Mouse (Mus musculus) CH12.LX (cell line): ENCODE data around the gene Psmd1. TPM values are rescaled to one million over a fixed set of nuclear protein-coding genes. Genes with fewer than 3 reads are reported as not detected.

Experiments used
- DNase-seq: peaks from one replicate; pipeline ENCODE4 v3.0.0-alpha.2; 2013; ENCODE audit errors: extremely low read depth
- H3K27ac ChIP-seq: 2 replicates; pipeline ENCODE4 v1.5.1; 2012; ENCODE audit warnings: low read depth, mild to moderate bottlenecking, control low read depth, moderate library complexity; ENCODE audit not compliant: insufficient read depth
- H3K27me3 ChIP-seq: replicated peaks from 2 replicates; pipeline ENCODE3; 2012; ENCODE audit warnings: inconsistent platforms
- H3K36me3 ChIP-seq, 2 experiments: replicated peaks in 1 of 2; 2 replicates each; pipeline versions ENCODE3 to v1.6.1; 2012; ENCODE audit warnings: inconsistent platforms in 1 of 2, low read length in 1 of 2, mild to moderate bottlenecking in 1 of 2, mixed read lengths in 1 of 2, moderate library complexity in 1 of 2; ENCODE audit not compliant: control insufficient read depth in 1 of 2, insufficient read depth in 1 of 2
- H3K4me1 ChIP-seq, 2 experiments: 2 replicates each; pipeline ENCODE4 v1.6.1; 2012; ENCODE audit warnings: inconsistent platforms in 1 of 2, moderate library complexity in 1 of 2; ENCODE audit not compliant: insufficient read depth in 2 of 2, control insufficient read depth in 1 of 2
- H3K4me2 ChIP-seq: 2 replicates; pipeline ENCODE4 v1.6.1; 2012; ENCODE audit warnings: low read depth, mild to moderate bottlenecking, control low read depth; ENCODE audit not compliant: poor library complexity, insufficient read depth, severe bottlenecking
- H3K4me3 ChIP-seq, 3 experiments: fragments of 150-350 bp in 1 of 3; sonication (generic) in 1 of 3; replicated peaks in 1 of 3; 2 replicates each; pipeline versions ENCODE3 to v1.5.1; 2011 to 2012; ENCODE audit warnings: low read depth in 2 of 3, low read length in 2 of 3, mild to moderate bottlenecking in 2 of 3, moderate library complexity in 2 of 3, control low read depth in 1 of 3, improper control_type of control experiment in 1 of 3, inconsistent platforms in 1 of 3, mixed read lengths in 1 of 3; ENCODE audit not compliant: poor library complexity in 1 of 3
- H3K79me2 ChIP-seq: replicated peaks from 2 replicates; pipeline ENCODE4 v1.6.1; 2012; ENCODE audit warnings: mild to moderate bottlenecking, moderate library complexity; ENCODE audit not compliant: control insufficient read depth, poor library complexity, insufficient read depth, severe bottlenecking; ENCODE audit errors: extremely low read depth
- H3K9ac ChIP-seq: 2 replicates; pipeline ENCODE4 v1.6.1; 2012; ENCODE audit warnings: low read depth, mild to moderate bottlenecking, control low read depth, moderate library complexity; ENCODE audit not compliant: insufficient read depth
- H3K9me3 ChIP-seq: replicated peaks from 2 replicates; pipeline ENCODE3; 2012; ENCODE audit warnings: low read length, inconsistent platforms, mixed read lengths
- BHLHE40 ChIP-seq: IDR thresholded peaks from 2 replicates; pipeline ENCODE4 v1.6.1; 2011; ENCODE audit warnings: mild to moderate bottlenecking, low read depth, low read length, improper control_type of control experiment
- KAT2A ChIP-seq: IDR thresholded peaks from 2 replicates; pipeline ENCODE4 v1.6.1; 2012; ENCODE audit warnings: low read length, improper control_type of control experiment, inconsistent platforms; ENCODE audit not compliant: insufficient replicate concordance
- MAFK ChIP-seq: IDR thresholded peaks from 2 replicates; pipeline ENCODE4 v1.6.1; 2011; ENCODE audit warnings: low read length, improper control_type of control experiment; ENCODE audit not compliant: insufficient replicate concordance
- MAX ChIP-seq: IDR thresholded peaks from 2 replicates; pipeline ENCODE4 v1.6.1; 2011; ENCODE audit warnings: low read length, improper control_type of control experiment
- MEF2A ChIP-seq: IDR thresholded peaks from 2 replicates; pipeline ENCODE4 v1.6.1; 2014; ENCODE audit warnings: low read depth, mild to moderate bottlenecking, inconsistent platforms, low read length, improper control_type of control experiment, borderline replicate concordance
- MYC ChIP-seq: IDR thresholded peaks from 2 replicates; pipeline ENCODE4 v1.6.1; 2011; ENCODE audit warnings: low read depth, mild to moderate bottlenecking, improper control_type of control experiment, low read length
- RAD21 ChIP-seq: IDR thresholded peaks from 2 replicates; pipeline ENCODE4 v1.6.1; 2011; ENCODE audit warnings: low read depth, mild to moderate bottlenecking, low read length, improper control_type of control experiment, moderate library complexity
- SIN3A ChIP-seq: IDR thresholded peaks from 2 replicates; pipeline ENCODE4 v1.6.1; 2012; ENCODE audit warnings: low read length, improper control_type of control experiment, inconsistent platforms
- SMC3 ChIP-seq: IDR thresholded peaks from 2 replicates; pipeline ENCODE4 v1.6.1; 2011; ENCODE audit warnings: low read depth, low read length, improper control_type of control experiment
- UBTF ChIP-seq: IDR thresholded peaks from 2 replicates; pipeline ENCODE4 v1.6.1; 2012; ENCODE audit warnings: low read depth, mild to moderate bottlenecking, inconsistent platforms, low read length, improper control_type of control experiment, moderate library complexity
- ZKSCAN1 ChIP-seq: IDR thresholded peaks from 2 replicates; pipeline ENCODE4 v1.6.1; 2012; ENCODE audit warnings: low read depth, inconsistent platforms, low read length, improper control_type of control experiment, borderline replicate concordance
- ZNF384 ChIP-seq: IDR thresholded peaks from 2 replicates; pipeline ENCODE4 v1.6.1; 2012; ENCODE audit warnings: low read depth, low read length, improper control_type of control experiment, inconsistent platforms
- dilution Hi-C: fragments of 300-500 bp; cut with MboI; formaldehyde crosslinking; loops from 2 replicates; pipeline ENCODE4 v1.14.3; 2020; ENCODE audit warnings: low sequenced_read_pairs; ENCODE audit not compliant: extremely low pct_unique_long_range_greater_than_20kb, extremely low pct_ligation_motif_present
- in situ Hi-C: fragments of 300-500 bp; cut with MboI; formaldehyde crosslinking; loops from 3 replicates; pipeline ENCODE4 v1.14.3; 2019; ENCODE audit warnings: low sequenced_read_pairs, low pct_ligation_motif_present, low pct_unique_long_range_greater_than_20kb, mixed read lengths
- polyA plus RNA-seq: library from polyadenylated mRNA; unstranded; fragments of >175 nt; gene quantifications from 2 replicates; pipeline ENCODE4 v1.2.1, GENCODE M21; 2012; ENCODE audit warnings: low read depth; ENCODE audit not compliant: insufficient read length
- total RNA-seq, 2 experiments: library from RNA; depleted of rRNA; stranded (reverse); fragments of 300-350 nt in 1 of 2; fragments of >200 nt in 1 of 2; gene quantifications; 2 replicates each; pipeline ENCODE4 v1.2.3; 2012 to 2014

Psmd1 gene
- total and polyA plus RNA-seq, 3 experiments: 87.6 to 196 (median 134) TPM

- Histone ChIP-seq H3K9ac (no peak overlapping the region), H3K36me3 (no peaks in the 10 kb centered on the region), H3K4me1 (peaks cover 2 to 10% of the 10 kb centered on the region in 2 experiments; a peak in 3 of 4 replicates), H3K9me3 (peaks cover 11% of the 10 kb centered on the region), H3K4me3 (no peak overlapping the region), H3K79me2 (no peaks in the 10 kb centered on the region), H3K27me3 (peaks cover 7% of the 10 kb centered on the region), H3K4me2 (no peak overlapping the region), H3K27ac (no peak overlapping the region)
- dilution Hi-C loops: no loop called here
- TF ChIP-seq ZNF384 (no peak), MEF2A (no peak), BHLHE40 (no peak), KAT2A (no peak), MYC (no peak), MAX (no peak), SMC3 (no peak), MAFK (no peak)
- in situ Hi-C loops: no loop called here
- DNase-seq: no peak
Measured at GRCm38 (mm10) chr1:86038191-86038951, 25.8 kb upstream of the Psmd1 start.

DNA sequence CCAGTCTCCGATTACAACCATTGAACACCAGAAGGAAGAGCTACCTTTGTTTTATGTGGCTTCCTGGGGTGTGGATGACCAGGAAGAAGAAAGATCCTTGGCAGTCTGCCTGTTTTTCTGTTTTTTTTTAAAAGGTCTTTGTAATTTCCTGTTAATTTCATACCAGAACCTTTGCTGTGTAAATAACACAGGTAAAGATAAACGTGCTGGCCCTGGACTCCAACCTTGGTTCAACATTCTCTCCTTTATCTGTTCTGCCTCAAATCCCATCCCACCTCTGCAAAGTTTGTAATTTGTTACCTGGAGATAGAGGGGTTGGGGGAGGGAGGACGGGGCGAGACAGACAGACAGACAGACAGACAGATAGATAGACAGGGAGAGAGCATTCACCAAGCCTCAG is 24.1 kb upstream of the Psmd1 start:
- no peaks in the 10 kb centered on the region for H3K36me3 ChIP-seq
- no peak overlapping the region for H3K4me3 ChIP-seq
- no peak for DNase-seq
- dilution Hi-C loops: no loop called here
- H3K27me3 ChIP-seq: peaks cover 25% of the 10 kb centered on the region
- H3K4me2 ChIP-seq: no peak overlapping the region
- peaks cover 11% of the 10 kb centered on the region for H3K9me3 ChIP-seq
- H3K27ac ChIP-seq: no peak overlapping the region
- in situ Hi-C loops: no loop called here
- H3K4me1 ChIP-seq: peaks cover 2 to 10% of the 10 kb centered on the region in 2 experiments; a peak in 3 of 4 replicates
- no peak for TF ChIP-seq RAD21
- no peak for TF ChIP-seq MEF2A
- TF ChIP-seq MAFK: no peak
- H3K79me2 ChIP-seq: no peaks in the 10 kb centered on the region
- no peak overlapping the region for H3K9ac ChIP-seq

DNA sequence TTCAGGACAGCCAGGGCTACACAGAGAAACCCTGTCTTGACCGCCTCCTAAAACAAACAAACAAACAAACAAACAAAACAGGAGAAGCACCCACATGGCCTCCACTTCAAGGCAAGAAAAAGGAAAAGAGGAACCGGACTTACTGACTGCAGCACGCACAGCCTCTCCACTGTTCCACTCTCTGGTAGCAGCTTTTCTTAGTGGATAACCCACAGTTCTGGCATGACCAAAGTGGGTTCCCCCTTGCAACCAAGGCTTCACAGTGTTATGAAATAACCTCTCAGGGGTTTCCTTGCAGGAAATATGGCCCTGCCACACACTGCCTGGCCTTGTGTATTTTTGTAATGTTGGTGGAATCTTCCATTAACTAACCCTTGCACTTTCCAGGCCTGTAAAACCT is 23.4 kb upstream of the Psmd1 start:
- no peaks in the 10 kb centered on the region for H3K79me2 ChIP-seq
- H3K36me3 ChIP-seq: no peaks in the 10 kb centered on the region
- peaks cover 32% of the 10 kb centered on the region for H3K27me3 ChIP-seq
- no peak overlapping the region for H3K4me3 ChIP-seq
- dilution Hi-C loops: no loop called here
- H3K27ac ChIP-seq: no peak overlapping the region
- no peak overlapping the region for H3K9ac ChIP-seq
- peaks cover 2 to 10% of the 10 kb centered on the region in 2 experiments; a peak in 3 of 4 replicates for H3K4me1 ChIP-seq
- in situ Hi-C loops: no loop called here
- DNase-seq: no peak
- H3K9me3 ChIP-seq: peaks cover 14% of the 10 kb centered on the region
- no peak overlapping the region for H3K4me2 ChIP-seq
- TF ChIP-seq SIN3A: no peak
- TF ChIP-seq UBTF: no peak
- TF ChIP-seq ZKSCAN1: no peak
- TF ChIP-seq, all 38 proteins: peak for 0
